Mouse (Mus musculus) mature B cell (primary cell): ENCODE results near the gene Gm43191.

Experiments used
- in situ Hi-C: fragments of 300-500 bp; cut with MboI; formaldehyde crosslinking; loops from 2 replicates; pipeline ENCODE4 v1.14.3; 2019

Gm43191 gene

DNA sequence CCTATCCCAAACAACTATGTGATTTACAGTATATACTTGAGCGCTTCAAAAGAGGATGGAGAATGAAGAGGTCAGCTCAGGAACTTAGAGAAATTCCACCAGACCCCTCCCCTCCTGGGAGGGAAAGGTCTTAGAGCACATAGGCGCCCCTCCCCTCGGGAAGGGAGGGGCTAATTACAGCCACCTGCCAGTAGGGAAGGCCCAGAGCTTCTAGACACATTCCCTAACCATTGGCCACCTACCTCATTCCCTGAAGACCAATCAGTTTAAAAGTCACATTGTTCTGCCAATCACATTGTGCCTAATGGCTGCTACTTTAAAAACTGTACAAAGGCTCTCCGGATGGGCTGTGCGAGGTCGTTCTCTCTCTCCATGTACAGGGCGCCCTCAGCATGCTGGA is 58.4 kb downstream of the Gm43191 start:
- in situ Hi-C loops: no loop called here

DNA sequence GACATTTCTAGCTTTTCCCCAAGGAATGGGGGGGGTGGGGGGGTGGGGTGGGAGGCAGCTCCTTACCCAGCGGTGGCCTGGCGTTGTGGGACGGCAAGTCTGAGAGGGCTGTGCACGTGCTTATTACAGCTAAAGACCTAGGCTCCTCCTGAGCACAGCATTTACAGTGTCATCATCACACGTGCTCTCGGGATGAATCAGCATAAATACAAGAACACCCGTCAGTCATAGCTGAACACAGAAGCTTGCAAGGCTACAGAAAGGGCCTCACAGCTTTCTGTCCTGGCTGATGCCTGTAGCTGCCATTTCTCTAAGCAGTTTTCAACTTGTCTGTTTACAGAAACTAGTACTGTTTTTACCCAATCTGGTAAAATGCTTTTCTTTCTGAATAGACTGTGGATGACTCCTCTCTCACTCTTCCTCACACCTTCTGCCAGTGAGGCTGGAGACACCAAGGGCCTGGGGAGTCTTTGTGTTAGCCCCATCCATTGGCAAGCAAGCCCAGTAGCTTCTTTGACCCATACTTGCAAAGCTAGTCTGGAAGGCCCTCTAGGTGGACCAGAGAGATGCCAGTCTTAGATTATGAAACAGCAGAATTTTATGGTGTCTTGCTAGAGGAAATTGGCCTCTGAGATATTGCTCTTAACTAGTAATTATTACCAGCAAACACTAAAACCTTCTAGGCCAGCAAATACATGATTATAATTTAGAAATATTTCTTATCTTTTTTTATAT is 60.3 kb downstream of the Gm43191 start:
- in situ Hi-C loops: no loop called here

DNA sequence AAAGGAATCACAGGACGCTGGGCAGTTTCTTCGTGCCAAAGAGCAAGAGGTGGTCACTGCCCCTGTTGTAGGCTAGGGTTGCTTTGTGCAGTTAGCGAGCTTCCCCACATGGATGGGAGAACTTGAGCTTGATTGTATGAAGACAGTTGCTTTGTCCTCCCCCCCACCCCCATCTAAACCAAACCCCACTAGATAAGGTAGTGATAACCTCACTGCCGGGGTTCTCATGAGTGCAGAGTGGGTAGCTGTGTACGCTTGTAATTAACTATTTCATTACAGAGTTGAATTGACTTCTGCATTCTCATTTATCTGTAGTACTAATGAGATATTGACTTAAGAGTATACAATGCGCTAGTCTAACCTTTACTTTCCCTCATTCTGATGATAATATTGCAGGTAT is 62.2 kb downstream of the Gm43191 start:
- in situ Hi-C loops: no loop called here

DNA sequence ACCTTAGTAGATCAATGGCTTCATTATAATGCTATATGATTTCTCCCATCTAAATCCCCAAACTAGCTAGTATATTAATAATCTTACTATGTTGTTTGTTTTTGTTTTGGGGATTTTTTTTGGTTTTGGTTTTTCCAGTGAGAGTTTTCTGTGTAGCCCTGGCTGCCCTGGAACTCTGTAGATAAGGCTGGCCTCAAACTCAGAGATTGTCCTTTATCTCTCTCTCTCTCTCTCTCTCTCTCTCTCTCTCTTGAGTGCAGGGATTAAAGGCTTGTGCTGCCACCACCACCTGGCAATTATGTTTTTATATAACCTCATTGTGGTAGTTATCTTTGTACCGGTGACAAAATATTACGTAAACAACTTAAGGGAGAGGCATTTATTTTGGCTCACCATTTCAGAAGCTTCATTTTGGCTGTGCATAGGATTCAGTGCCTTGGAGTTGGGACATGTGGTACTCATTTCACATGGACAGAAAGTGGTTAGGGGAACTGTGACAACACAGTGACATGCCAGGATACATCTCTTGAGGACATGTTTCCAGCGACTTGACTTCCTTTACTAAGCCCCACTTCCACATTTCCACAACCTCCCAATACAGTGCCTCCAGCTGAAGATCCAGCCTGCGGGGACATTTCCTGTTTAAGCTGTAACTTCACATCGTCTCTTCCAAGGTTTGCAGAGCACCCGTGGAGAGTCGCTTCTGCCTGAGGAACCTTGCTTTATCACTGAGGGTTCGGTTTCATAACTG is 65.6 kb downstream of the Gm43191 start:
- in situ Hi-C loops: no loop called here

DNA sequence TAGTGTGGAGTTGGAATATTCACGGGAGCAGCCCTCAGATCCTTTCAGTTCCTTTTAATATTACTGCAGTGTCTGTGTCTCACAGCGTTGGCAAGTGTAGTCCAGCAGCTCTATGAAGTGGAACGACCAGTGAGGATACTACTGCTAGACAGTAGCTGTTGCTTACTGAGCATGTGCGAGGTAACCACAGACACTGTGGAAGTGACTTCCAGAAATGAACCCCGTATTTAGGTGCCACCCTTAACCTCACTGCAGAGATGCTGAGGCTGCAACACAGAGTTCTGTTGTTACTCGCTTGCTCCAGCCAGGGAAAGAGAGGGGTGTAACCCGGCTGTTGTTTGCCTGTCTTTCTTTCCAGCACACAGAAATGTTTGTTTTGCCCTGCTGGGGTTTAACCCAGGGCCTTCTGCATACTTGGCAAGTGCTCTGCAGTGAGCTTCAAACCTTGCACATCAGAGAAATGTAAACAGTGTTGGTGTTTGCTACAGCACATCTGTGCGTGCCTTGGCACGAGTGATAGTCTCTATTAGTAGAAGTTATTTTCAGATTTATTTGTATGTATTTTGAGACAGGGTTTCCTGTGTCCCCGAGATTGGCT is 66.7 kb downstream of the Gm43191 start, which contains the start of gene Trmt13:
Trmt13 (minus strand) TSS at position 293 of the 598 bp plus-strand sequence.
- in situ Hi-C loops: no loop called here

DNA sequence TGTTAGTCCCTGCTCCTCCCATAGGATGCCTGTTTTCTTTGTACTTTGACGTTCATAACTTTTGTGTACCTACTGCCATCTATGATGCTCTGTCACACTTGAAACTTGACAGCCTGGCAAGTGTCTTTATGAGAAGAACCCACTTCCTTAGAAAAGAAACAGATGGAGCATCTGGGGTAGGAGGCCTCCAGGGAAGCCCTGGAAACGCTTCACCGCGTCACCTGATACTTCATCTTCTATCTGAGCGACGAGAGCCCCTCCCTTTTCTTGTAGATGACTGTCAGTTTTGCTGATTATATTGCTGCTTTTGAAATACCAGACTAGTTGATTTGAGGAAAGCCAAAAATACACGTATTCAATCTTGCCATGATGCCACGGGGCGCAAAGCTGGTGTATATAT is 76.5 kb downstream of the Gm43191 start:
- in situ Hi-C loops: no loop called here

DNA sequence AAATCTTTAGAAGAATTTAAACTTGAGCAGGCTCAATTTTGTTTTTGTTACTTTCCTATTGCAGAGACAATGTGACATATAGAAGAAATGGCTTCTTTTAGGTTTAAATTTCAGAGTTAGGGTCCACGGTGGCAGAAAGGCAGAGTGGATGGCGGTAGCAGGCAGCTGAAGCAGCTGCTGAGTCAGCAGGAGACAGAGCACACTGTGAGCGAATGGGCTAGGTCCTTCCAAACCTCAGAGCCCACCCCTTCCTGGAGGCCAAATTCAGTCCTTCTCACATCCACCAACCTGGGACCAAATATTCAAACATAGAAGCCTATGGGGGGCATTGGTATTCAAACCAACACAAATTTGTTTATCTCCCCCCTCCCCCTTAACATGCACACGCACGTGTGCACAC is 79.3 kb downstream of the Gm43191 start:
- in situ Hi-C loops: no loop called here

DNA sequence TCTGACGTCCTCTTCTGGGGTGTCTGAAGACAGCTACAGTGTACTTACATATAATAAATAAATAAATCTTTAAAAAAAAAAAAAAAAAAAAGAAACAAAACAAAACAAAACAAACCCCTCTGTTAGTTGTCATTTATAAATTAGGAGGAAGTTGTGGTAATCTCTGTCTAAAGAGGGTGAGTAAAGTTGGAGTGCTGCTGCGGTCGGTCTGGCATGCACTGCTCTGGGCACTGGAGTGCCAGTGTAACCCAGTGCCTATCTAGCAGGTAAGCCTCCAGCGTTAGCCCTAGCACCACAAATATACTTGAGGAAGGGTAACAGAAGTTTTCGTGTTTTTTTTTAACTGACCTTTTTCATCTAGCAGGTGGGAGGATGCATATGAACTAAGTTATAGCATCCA is 80.1 kb downstream of the Gm43191 start:
- in situ Hi-C loops: no loop called here

DNA sequence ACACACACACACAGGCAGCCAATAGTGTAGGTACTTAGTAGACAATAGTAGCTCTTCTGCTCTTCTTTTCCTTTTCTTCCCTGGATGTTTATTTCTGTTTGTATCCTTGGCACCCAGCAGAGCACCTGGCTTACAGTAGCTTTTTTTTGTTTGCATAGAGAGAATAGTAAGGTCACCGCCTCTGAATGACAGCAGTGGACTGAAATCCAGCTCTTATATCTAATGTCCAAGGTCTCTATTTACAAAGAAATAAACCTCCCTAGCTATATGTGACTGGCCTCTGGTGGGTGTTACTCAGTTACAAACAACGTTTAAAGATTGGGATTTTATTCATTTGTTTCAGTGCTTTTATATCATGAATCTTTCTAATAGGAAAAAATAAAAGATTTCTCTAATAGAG is 81.4 kb downstream of the Gm43191 start:
- in situ Hi-C loops: no loop called here

DNA sequence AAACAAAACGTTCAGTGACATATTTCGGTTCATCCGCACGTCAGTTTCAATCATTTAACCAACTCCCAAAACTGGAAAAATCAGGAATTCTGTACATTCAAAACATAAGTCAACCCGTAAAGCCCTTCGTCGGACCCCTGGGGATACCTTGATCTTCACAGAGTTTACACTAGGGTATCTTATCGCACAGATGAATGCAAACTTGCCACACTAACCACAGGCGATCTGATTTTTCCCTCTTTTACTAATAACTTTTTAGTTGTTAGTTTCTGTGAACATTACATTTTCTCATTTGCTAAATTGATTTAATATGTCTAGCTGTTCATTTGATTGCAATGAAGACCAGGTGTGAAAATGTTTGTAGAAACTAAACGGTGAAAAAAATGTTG is 85.5 kb downstream of the Gm43191 start:
- in situ Hi-C loops: no loop called here

DNA sequence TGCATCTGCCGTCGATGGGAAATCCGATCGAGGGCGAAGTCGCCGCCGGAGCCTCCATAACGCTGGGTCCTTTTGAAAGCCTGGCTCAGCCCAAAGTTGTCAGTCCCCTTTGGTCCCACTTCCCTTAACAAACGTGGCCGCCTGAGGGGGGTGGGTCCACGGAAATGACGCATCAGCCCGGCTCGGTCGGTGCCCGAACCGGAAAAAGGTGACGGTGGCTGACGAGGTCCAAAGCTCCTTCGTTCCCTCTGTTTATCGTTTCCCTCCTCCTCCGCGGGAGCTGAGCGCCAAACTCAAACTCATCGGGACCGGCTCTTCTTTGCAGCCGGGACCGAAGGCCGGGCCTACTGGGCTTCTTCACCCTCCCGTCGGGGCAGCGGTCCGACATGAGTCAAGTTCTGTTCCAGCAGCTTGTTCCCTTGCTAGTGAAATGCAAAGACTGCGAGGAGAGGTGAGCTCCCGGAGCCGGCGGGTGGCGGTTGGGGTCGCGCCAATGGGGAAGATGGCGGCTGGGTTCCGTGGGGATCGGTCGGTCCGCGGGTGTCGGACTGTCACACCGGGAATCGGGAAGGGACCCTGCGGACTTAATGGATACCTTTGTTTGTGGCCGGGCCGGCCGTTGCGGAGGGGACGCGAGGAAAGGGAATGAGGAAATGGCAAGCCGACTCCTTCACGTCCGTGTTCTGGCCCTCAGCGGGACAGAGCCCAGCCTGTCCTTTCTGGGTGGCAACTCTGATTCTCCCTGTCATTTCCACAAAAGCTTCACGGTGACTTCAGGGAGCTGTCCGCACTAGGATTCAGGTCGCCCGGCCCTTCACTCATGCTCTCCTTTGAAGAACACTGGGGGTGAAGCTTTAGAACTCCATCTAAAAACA is 86.1 kb downstream of the Gm43191 start, which contains the start of gene Sass6:
Sass6 (plus strand) TSS at position 255 of the 875 bp plus-strand sequence.
- in situ Hi-C loops: no loop called here

DNA sequence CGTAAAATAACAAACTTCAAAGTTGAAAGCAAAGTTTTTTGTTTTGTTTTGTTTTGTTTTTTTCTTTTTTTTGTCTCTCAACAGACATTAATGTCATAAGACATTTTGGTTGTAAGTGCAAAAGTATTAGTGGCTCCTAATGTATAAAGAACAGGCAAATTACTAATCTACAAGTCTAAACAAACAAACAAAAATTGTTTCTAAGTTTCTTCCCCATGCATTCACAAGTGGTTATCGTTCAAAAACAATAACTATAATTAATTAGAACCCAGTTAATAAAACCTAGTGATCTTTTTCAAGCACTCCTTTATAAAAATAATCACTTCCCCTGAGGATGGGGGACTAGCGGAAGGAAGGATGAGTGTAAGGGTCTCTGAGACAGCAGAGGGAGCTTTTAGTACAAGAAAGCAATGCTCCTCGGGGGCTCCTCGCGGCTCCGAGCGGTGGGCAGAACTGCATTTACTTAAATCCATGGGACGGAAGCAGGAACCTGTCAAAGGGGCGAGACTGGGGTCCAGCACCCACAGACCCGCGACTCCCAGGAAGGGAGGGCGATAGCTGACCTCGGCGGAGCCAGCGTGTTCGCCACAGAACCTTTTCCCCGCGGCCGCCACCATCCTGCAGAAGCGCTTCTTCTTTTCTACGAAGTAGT is 86.9 kb downstream of the Gm43191 start:
- in situ Hi-C loops: no loop called here
